Mouse (Mus musculus): Measurements from ENCODE around the gene Gm13275.
"Not testable (repeated sequence)": the region's sequence is repeated elsewhere in the genome, so short reads cannot be mapped to it uniquely, and the experiment has no call there.

- not testable (repeated sequence) for TF ChIP-seq CTCF, EP300 (IDR thresholded peaks at IDR 0.05; ENCODE audit: low read depth)
Observed at GRCm38 (mm10) chr4:88776622-88777021, 17.7 kb upstream of the Gm13275 start, which contains the start of gene Gm13289.
